Mouse (Mus musculus): ENCODE data around the gene Fam193a.

GRCm38 (mm10) chr5:34407366-34407918 lies 37.7 kb downstream of the Fam193a start:
- TF ChIP-seq EP300 (IDR thresholded peaks at IDR 0.05; ENCODE audit: low read depth) = no peak
- TF ChIP-seq CTCF (IDR thresholded peaks at IDR 0.05; ENCODE audit: low read depth) = no peak
